Mouse (Mus musculus) naive thymus-derived CD4-positive, alpha-beta T cell, adult 2 months (primary cell): ENCODE results near the gene Tgm4.
A peak's percentile ranks its signal among the peaks of the same experiment; 100 is the strongest.

Experiments
- DNase-seq: peaks from one replicate; pipeline ENCODE4 v3.0.0-alpha.2; 2011; ENCODE audit warnings: low read depth

The Tgm4 gene

DNA sequence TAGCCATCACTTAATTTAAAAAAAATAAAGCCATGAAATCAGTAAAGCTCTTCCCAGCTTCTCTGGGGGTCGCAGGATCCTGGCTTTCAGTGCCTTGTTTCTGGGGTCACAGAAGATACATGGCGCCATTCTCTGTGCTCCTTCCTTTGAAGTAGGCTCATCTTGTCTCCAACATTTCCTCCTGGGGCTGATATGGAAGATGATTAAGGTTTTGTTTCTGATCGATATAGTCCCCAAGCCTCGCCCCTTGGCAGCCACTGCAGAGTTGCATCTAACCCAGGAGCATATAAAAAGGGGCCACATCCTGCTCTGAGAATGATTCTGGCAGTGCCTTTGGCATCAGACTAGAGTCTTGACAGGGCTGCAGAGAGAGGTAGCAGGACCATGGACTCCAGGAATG lies at the start of gene Tgm4:
Tgm4 (plus strand) TSS at position 301 of the 400 bp plus-strand sequence.
- no peak for DNase-seq

DNA sequence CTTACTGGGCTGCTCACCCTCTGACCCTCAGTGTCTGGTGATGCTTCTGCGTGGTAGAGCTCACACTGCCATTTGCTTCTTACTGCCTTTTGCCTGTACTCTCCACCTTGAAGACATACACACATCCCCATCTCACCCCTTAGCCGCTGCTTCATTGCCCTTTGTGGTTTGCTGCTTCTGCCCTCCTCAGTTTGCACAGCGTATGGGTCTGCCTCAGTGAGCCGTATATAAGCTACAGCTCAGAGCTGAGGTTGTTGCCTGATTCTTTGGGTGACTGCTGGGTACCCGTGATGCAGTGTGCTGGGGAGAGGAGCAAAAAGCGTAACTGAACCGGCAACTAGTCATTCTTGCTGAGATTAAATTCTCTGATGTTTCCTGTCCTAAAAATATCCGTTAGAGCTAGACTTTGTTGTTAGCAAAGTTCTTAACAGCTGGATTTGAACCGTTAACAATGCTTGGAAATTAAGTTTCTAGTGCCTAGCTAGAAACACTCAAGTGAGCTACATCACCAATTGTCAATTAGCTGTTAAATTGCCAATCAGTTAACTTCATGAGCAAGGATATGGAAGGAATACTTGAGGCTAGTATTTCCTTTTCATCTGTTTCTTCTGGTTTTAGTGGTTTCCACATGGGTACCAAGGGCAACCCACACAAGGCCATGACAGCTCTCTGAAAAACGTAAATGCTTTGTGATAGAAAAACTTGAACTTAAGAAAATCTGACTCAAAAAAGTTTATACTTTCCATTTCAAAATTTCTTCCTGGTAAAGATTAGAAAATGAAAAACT lies 35.9 kb upstream of the Tgm4 start:
- peak; percentile 54 for DNase-seq

DNA sequence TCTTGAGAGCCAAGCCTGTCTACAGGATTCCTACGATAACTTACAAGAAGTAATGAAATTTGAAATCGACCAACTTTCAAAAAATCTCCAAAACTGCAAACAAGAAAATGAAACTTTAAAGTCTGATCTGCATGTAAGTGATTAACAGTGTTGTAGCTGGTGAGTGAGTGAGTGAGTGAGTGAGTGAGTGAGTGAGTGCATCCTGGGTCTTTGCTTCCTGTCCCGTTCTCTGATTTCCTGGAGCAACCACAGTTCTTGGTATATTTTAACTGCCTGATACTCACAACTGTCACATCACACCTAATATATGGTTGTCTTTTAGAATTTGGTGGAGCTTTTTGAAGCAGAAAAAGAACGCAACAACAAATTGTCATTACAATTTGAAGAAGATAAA lies 35.3 kb upstream of the Tgm4 start:
- peak; percentile 37 for DNase-seq

GRCm38 (mm10) chr9:123004718-123005117 lies 29.8 kb upstream of the Tgm4 start:
- no peak for DNase-seq

DNA sequence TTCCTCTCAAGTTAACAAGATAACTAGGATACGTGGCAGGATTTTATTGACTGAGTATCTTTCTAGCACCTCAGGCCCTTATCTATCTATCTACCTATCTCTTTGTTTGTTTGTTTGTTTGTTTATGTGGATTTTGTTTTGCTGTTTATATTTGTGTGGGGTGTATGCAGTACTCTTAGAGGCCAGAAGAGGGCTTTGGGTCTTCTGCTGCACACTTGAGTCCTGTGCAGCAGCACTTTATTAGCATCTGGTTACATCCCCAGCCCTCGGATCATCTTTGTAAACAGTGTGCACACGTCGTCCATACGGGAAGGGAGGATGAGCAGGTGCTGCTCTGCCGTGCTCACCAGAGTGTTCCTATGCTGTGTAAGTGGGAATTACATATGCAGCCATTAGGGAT lies 28.5 kb upstream of the Tgm4 start:
- peak; percentile 27 for DNase-seq

- peak; percentile 92 for DNase-seq
Observed at GRCm38 (mm10) chr9:123020995-123021631, 13.4 kb upstream of the Tgm4 start, which contains the start of gene Tmem42. Gene Tmem42 (plus strand): TSS chr9:123021326.

DNA sequence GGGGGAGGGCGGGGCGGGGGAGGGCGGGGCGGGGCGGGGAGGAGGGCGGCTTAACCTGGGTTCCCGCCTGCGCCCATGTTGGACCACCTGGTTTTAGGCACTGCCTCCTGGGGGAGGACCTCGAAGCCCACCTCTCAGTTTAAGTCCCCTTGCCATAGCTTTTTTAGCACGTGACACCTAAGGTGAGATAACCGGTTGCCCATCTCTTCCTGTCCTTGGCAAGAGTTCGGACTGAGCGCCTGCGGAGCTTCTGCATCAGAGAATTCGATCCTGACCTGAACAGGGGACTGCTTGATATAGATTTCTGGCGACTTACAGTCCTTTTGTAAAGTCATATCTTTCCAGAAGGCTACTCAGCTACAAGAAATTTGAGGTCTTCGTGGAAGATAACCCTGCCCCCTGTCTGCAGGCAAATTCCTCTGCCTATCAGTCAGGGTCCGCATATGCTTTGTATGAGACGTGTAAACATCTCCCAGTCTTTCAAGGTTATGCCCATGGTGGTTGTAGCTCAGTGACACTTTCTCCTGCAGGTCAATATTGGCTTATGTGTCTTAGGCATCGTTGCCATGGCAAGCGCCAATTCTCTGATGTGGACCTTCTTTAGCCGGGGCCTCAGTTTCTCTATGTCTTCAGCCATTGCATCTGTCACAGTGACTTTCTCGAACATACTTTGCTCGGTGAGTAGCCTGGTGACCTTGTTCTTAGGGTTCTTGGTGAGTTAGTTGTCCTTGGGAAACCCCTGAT lies 12.7 kb upstream of the Tgm4 start:
- DNase-seq = no peak

- no peak for DNase-seq
Observed at GRCm38 (mm10) chr9:123024201-123024600, 10.3 kb upstream of the Tgm4 start.

DNA sequence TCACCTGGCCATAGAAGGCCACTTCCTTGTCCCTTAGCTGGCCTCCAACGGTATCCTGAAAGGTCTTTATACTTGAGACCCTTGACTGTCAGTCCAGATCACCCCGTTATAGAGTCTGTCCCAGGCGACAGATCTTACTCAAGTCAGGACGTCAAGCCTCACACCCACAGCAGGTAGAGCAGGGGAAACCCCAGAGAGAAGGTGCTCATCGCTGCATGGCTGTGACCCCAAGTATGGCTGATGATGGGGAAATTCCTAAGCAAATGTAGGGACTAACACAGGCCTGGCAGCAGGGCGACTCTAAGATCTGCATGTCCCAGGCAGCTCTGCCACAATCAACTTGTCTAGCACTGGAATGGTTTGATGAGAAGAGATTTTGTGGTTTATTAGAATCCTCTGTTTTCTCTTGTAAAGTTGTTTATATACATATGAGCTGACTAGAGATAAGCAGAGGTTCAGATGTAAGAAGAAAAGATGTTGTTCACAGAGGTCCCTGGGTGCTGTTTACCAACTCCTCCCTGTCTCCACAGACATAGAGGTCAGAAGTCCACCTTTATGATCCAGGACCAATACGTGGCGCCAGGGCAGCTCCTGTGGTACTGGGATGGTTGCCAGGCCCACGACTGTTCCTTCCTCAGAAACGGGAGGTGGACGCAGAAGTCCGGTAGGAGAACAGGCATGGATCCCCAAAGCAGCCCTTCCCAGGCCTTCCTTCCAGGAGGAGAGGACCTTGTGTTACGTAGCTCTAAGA lies 2.9 kb upstream of the Tgm4 start:
- DNase-seq = no peak

DNA sequence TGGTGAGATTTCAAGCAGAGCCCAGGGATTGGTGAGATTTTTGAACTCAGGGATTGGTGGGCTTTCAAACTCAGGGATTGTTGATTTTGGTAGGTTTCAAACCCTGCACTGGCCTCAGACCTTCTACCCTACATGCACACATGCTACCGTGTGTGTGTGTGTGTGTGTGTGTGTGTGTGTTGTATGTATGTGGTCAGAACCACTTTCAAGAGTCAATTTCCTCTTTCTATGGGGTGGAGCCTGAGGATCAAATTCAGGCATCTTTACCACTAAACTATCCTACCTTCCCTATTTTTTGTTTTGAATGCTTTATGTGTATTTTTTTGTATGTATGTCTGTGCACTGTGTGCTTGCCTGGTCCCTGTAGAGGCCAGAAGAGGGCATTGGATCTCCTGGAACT lies 13.1 kb downstream of the Tgm4 start:
- DNase-seq = no peak

DNA sequence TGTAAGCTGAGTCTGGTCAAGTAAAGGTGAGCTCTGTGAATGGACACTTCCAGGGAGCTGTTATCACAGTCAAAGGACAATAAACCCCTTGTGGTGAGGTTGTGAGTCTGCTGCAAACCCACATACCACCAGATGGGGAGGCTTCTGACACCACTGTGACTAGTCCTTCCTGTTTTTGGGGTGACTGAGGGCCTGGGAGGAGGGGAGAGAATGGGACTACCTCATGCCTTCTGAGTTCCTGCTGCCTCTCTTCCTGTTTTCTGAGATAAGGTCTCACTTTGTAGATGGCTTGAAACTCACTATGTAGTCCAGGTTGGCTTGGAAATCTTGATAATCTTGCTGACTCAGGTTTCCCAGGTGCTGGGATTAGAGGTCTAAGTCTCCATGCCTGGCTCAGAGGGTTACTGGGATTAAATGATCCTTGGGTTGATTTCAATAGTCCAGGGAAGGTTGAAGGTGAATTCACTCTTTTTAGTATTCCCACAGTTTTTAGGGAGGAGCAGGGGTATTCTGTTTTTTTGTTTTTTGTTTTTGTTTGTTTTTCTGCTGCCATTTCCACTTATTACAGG lies 24.3 kb downstream of the Tgm4 start:
- peak; percentile 79 for DNase-seq

- DNase-seq = no peak
Observed at GRCm38 (mm10) chr9:123060172-123060571, 25.6 kb downstream of the Tgm4 start.

GRCm38 (mm10) chr9:123079149-123079548 lies 44.6 kb downstream of the Tgm4 start:
- no peak for DNase-seq

DNA sequence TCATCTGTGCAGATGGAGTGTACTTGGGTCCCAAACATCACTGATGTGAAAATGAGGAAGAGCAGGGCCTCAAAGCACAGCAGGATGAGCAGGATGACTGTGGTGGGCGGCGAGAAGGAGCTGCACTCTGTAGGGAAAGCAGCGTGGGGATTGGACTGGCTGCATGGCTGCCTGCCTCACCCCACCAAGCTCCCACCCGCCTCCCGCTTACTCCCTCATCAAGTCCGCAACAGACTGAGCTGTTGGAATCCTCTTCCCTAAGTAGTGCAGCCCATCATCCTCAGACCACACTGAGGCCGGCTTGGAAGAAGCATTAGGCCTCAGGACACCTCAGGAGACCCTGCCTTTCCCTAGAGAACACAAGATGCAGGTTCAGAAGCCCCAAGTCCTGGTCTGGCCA lies 45.8 kb downstream of the Tgm4 start:
- no peak for DNase-seq

GRCm38 (mm10) chr9:123080796-123081195 lies 46.3 kb downstream of the Tgm4 start:
- no peak for DNase-seq

GRCm38 (mm10) chr9:123085373-123085772 lies 50.8 kb downstream of the Tgm4 start:
- no peak for DNase-seq

- peak; percentile 56 for DNase-seq
Observed at GRCm38 (mm10) chr9:123087558-123087957, 53.0 kb downstream of the Tgm4 start.

GRCm38 (mm10) chr9:123090844-123091243 lies 56.3 kb downstream of the Tgm4 start:
- DNase-seq = no peak

DNA sequence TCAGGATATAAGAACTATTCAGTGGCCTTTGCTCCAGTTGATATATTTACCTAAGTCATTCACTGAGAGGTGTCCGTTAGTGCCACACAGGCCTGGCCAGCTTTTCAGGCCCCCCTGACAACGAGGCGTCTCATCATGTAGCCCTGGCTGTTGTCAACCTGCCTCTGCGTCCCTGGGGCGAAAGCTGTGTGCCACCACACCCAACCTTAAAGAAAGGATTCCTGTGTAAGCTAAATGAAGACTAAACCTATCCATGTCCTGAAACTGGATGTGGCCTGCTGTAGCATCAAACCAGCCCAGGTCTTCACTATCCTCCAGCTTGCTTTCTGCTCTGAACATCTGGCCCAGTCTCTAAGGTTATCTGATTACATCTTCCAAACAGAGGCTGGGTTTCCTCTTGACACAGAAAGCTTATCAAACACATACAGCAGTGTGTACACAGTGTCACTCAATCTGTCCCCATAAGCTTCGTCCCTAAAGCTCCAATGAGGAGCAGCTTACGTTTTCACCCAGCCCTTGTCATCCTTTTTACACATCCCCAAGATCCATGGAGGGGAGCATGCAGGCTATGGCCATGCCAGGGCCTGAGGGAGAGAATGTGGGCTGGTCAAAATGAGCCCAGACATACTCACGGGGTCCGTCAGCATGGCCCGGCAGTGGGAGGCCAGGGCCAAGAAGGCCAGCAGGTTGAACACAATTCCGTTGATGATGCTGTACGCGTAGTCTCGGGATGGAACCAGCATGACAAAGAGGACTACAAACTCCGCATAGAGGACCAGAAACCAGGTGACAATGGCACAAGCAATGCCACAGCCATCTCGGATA lies 65.3 kb downstream of the Tgm4 start:
- DNase-seq = no peak

- DNase-seq = no peak
Observed at GRCm38 (mm10) chr9:123103425-123103824, 68.9 kb downstream of the Tgm4 start.

GRCm38 (mm10) chr9:123104362-123104761 lies 69.8 kb downstream of the Tgm4 start:
- DNase-seq = no peak
